ENCODE assay signal across 8 mouse cellular contexts in genomic region chr7:35836851-35837250, GRCm38 (mm10). TPM values are rescaled to one million over a fixed set of nuclear protein-coding genes. Genes with fewer than 3 reads are reported as not detected.
A peak's percentile ranks its signal among the peaks of the same experiment; 100 is the strongest.
DNase-seq lines count a peak whose midpoint lies in the region; ATAC-seq lines count a peak whose summit lies in the region.

No protein-coding gene starts in this region.

- no peak for ATAC-seq in cerebellum, adult (ENCODE audit: insufficient number of reproducible peaks, low FRiP score, low TSS enrichment)
- 0 out of 2 replicates have a peak, but pooled peaks have one; percentile 17 for ATAC-seq in midbrain, embryonic 16.5 days
- ATAC-seq in midbrain, embryonic 15.5 days (replicated peaks): no peak
- no peak for ATAC-seq in kidney, embryonic 15.5 days (replicated peaks; ENCODE audit: low FRiP score)

- 75% methylated on average over 19 of the region's 19 CpGs for whole genome bisulfite sequencing in midbrain, embryonic 16.5 days
- WGBS in midbrain, embryonic 15.5 days: 80% methylated on average over 19 of the region's 19 CpGs
- WGBS in kidney, embryonic 15.5 days: 49% methylated on average over 19 of the region's 19 CpGs

- no peaks in the 10 kb centered on the region for H3K27me3 ChIP-seq in midbrain, embryonic 16.5 days (ENCODE audit: control insufficient read depth, insufficient read depth, low read depth, low read length)
- no peaks in the 10 kb centered on the region for H3K27me3 ChIP-seq in midbrain, embryonic 15.5 days (replicated peaks)
- no peaks in the 10 kb centered on the region for H3K27me3 ChIP-seq in kidney, embryonic 15.5 days

- no peak overlapping the region for H3K4me2 ChIP-seq in midbrain, embryonic 16.5 days (ENCODE audit: low read length)
- no peak overlapping the region for H3K4me2 ChIP-seq in midbrain, embryonic 15.5 days
- H3K4me2 ChIP-seq in kidney, embryonic 15.5 days: peak overlapping the region; percentile 18; the same call in 1 of the 2 replicates

- no peak overlapping the region for H3K4me3 ChIP-seq in midbrain, embryonic 16.5 days (ENCODE audit: low read depth, low read length)
- H3K4me3 ChIP-seq in midbrain, embryonic 15.5 days: no peak overlapping the region
- H3K4me3 ChIP-seq in kidney, embryonic 15.5 days (replicated peaks): no peak overlapping the region

- H3K9ac ChIP-seq in midbrain, embryonic 16.5 days (ENCODE audit: low read depth, low read length): no peak overlapping the region
- H3K9ac ChIP-seq in midbrain, embryonic 15.5 days: no peak overlapping the region
- no peak overlapping the region for H3K9ac ChIP-seq in kidney, embryonic 15.5 days

- no peaks in the 10 kb centered on the region for H3K9me3 ChIP-seq in midbrain, embryonic 16.5 days (replicated peaks; ENCODE audit: control insufficient read depth, low read length, poor library complexity, severe bottlenecking)
- no peaks in the 10 kb centered on the region for H3K9me3 ChIP-seq in midbrain, embryonic 15.5 days
- no peaks in the 10 kb centered on the region for H3K9me3 ChIP-seq in kidney, embryonic 15.5 days (replicated peaks)

- no peak overlapping the region for H3K27ac ChIP-seq in midbrain, embryonic 16.5 days (ENCODE audit: low read length)
- no peak overlapping the region for H3K27ac ChIP-seq in midbrain, embryonic 15.5 days
- no peak overlapping the region for H3K27ac ChIP-seq in kidney, embryonic 15.5 days

- H3K4me1 ChIP-seq in midbrain, embryonic 16.5 days (ENCODE audit: control insufficient read depth, insufficient read depth, low read length): no peaks in the 10 kb centered on the region
- peaks cover 8% of the 10 kb centered on the region; the same call in 1 of the 2 replicates for H3K4me1 ChIP-seq in midbrain, embryonic 15.5 days
- H3K4me1 ChIP-seq in kidney, embryonic 15.5 days: 0 out of 2 replicates have a peak, but pooled peaks cover 5% of the 10 kb centered on the region

- H3K36me3 ChIP-seq in midbrain, embryonic 16.5 days (ENCODE audit: control insufficient read depth, insufficient read depth, low read length): no peaks in the 10 kb centered on the region
- H3K36me3 ChIP-seq in midbrain, embryonic 15.5 days (replicated peaks): no peaks in the 10 kb centered on the region
- no peaks in the 10 kb centered on the region for H3K36me3 ChIP-seq in kidney, embryonic 15.5 days

- DNase-seq in cerebellum, postnatal 14 days: peak; percentile 21 to 22
- peak; percentile 92 for DNase-seq in lung, postnatal 10 days
- DNase-seq in embryo, embryonic 11 days: no peak
- DNase-seq in embryo, embryonic 10 days (ENCODE audit: low spot score): no peak

RNA-seq across cellular contexts. Expression of gene Zfp507, which starts 34.0 kb away (rescaled TPM):
- polyA plus RNA-seq in midbrain, embryonic 16.5 days (2015; fragmentation: Nextera tagmentation; extraction: Ambion mirVana): 11.3 and 13.5 TPM in 2 replicates
- polyA plus RNA-seq in midbrain, embryonic 15.5 days (2015; fragmentation: Nextera tagmentation; extraction: Ambion mirVana): 14.7 and 16.0 TPM in 2 replicates
- 20.3 and 21.5 TPM in 2 replicates for polyA plus RNA-seq in kidney, embryonic 15.5 days (2015; fragmentation: Nextera tagmentation; extraction: Ambion mirVana)

Comparison
In these comparisons a context has a peak if more than half of its experiments do, and no peak if none do; other contexts are left out.
1. DNase-seq: peak in cerebellum, postnatal 14 days (2 of 2) and lung, postnatal 10 days (single experiment); none in embryo, embryonic 11 days (single experiment) and embryo, embryonic 10 days (single experiment).